Mouse (Mus musculus): ENCODE results near the gene Zfp850.
"Not testable (repeated sequence)": the region's sequence is repeated elsewhere in the genome, so short reads cannot be mapped to it uniquely, and the experiment has no call there.

The Zfp850 gene

DNA sequence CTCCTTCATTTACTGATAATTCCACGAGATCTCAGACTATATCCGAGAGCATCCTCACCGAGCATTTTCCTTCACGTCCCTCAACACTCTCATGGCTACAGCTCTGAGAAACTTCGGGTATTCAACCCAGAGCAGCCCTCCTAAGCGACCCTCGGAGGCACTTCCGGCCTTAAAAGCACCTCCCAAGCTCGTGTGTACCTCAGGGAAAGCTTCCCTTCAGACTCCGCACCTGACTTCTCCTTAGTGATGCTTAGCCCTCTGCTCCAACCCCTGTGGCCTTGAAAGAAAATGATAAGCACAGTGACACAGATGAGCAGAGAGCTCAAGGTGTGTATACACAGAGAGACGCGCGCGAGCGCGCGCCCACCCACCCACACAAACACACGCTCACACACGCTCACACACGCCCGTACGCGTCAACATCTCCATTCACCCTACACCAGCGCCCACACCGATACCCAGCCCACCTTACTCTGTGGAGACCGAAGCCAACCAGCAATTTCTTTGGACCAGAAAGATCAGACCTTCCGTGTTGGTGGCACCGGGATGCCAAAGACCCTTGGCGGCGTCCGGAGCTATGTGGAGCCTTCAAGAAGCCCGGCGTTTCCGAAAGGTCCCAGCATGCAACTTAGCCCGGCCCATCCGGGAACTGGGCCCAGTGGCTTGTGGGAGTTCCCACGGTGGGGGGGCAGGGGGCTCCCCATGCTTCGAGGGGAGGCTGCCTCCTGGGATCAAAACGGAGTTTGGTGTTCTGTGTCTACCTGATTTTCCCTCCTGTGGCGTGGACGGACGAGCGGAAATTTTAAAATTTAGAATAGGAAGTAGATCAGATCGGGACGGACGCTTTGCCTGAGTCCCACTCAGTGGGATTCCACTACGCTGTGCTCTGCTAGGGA is at the start of gene Zfp850:
Gene Zfp850, minus strand, starts transcription at position 567 of the 896 bp plus-strand sequence.
- peak; percentile 62 to 72 for DNase-seq (ENCODE audit: low spot score in 2 of 2)

DNA sequence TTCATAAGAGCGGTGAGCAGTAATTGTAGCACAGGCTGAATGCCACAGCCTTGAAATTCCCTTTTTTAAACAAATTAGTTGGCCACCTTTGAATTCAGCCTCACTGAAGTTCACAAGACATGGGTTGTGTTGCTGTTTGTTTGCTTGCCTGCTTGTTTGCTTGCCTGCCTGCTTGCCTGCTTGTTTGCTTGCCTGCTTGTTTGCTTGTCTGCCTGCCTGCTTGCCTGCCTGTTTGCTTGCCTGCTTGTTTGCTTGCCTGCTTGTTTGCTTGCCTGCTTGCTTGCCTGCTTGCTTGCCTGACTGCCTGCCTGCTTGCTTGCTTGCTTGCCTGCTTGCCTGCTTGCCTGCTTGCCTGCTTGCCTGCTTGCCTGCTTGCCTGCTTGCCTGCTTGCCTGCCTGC is 46.1 kb upstream of the Zfp850 start:
- no peak for DNase-seq (ENCODE audit: low spot score in 2 of 2)

DNA sequence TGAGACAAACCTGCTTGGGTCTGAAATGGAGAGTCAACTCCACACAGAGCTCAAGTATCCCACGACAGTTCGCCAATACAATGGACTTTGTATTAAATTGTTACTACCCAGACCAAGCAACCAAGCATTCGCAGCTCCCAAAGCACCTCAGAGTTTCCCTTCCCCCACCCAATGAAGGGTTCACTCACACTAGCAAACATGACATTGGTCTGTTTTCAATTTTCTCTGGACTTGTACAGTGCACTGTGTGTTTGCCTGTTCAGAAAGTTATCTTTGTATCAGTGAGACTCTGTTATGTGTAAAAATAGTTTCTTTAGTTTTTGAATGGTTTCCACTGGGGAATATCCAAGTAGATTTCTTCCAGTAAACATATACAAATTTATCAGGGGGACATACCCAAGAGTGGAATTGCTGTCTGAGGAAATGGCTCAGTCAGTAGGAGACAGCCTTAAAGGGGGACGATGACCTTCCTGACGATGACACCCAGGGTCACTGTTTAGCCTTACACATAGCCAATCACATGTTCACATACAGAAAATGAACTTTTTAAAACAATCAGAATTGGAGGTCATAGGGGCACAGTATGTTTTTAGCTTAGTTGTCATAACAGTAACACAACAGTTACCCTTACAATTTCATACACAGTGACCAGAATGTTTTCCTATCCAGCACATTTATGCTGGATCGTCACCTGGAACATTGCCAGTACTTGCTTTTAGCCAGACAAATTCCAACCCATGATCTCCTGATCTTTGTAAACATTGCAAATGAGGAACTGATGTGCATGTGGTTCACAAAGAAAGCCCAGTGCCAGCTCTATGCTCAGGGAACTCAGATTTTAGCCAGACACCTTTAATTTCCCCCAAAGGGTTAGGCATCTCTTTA is 39.4 kb upstream of the Zfp850 start:
- DNase-seq (ENCODE audit: low spot score in 2 of 2), result no peak

DNA sequence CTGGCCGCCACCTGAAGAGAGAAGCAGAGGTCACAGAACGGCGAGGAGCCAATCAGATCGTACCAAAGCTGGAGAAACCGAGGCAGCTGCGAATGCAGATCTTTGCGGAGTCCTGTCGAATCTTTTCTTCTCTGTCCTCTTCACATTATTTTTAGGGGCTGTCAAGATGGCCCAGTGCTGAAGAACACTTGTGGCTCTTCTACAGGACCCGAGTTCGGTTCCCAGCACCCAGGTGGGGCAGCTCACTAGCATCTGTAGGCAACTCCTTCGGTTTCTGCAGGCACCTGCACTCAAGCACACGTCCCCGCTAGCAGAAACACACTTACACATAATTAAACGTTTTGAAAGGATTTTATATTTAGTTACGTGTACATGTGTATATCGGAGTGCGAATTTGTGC is 36.7 kb upstream of the Zfp850 start:
- peak; percentile 11 to 15 for DNase-seq (ENCODE audit: low spot score in 2 of 2)

DNA sequence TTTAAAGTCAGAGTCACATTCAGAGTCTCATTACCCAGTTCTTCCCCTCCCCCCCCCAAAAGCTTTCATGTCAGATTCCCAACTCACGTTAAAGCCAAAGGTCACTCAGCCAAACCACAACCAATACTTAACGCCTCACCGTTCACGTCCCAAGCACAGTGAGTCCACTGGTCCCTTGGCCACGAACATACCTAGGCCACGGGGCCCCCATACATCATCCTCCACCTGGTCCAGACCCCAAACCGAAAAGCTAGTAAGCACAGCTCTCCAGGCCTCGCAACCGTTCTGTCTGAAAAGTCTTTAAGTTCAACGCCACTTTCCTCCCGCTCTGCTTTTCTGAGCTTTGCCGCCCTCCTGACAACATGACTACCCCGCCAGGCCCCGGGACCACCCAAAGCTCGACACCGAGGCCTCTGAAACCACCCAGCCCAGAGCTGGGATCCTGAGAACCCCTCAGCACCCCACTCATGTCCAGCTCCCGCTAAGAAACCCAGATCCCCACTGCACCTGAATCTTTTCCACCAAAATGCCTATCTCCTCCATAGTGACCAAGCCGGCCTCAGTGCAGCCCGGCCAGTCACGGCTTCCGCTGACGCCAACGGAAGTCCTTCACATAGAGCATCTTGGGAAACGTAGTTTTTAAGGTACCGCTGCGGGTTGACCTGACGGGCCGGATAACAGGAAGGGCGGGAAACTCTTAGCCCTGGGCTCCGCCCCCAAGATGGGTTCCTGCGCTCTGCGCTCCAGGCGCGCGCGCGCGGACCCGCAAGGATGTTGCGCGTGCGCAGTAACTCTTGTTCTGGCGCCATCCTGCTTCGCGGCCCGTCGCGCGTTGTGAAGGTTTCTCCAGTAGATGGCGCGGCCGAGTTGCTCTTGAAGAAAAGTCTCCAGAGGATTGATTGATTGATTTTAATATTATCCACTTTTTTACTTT is 35.8 kb upstream of the Zfp850 start, which contains the start of gene Psmc4:
Gene Psmc4, minus strand, starts transcription at position 626 of the 934 bp plus-strand sequence.
- peak; percentile 95 to 97 for DNase-seq (ENCODE audit: low spot score in 2 of 2)

DNA sequence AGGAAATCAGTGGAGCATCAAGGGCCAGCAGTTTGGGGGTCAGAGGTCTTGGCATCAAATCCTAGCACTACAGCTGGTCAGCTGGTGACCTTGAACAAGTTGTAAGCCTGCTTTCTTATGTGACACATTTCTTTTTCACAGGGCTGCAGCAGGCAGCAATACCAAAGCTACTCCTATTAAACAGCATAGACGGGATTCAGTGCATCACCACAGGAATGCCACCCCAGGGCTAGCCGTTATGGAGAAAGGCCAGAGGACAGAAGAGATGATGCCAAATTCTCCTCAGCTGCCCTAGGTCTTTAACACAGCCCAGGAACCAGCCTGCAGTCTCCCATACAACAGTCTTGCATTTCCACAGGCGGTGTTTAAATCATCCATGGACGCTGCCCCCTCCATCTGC is 30.6 kb upstream of the Zfp850 start:
- DNase-seq (ENCODE audit: low spot score in 2 of 2), result no peak

DNA sequence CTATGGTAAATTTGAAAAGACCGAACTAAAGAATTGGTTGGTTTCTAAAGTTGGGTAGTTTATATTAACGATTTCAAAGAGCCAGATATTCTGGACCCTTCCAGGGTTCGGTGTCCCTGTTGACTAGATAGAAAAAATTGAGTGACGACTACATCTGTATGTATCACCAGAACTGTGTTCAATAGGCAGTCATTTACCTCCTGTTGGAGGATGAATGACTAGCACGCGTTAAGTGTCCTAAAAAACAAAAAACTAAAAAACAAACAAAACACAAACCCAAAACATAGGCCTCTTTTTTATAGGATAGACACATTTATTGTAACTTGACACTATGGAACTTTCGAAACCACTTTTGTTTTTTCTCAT is 513 bp upstream of the Zfp850 start:
- no peak for DNase-seq (ENCODE audit: low spot score in 2 of 2)

DNA sequence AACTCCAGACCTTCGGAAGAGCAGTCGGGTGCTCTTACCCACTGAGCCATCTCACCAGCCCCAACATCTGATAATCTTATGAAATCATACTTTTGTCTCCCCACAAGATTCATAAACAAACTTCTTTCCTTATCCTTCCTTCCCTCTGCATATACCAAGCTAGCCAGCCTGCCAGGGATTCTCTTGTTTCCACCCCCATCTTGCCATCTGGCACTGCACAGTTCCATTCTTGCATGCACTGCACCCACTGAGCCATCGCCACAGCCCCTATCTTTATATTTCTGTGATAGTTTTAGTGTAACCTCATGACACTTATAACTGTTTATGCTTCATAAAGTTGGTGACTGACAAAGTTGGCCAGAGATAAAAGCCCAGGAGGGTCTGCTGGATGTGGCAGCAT is 3.6 kb downstream of the Zfp850 start:
- DNase-seq (ENCODE audit: low spot score in 2 of 2), result no peak

DNA sequence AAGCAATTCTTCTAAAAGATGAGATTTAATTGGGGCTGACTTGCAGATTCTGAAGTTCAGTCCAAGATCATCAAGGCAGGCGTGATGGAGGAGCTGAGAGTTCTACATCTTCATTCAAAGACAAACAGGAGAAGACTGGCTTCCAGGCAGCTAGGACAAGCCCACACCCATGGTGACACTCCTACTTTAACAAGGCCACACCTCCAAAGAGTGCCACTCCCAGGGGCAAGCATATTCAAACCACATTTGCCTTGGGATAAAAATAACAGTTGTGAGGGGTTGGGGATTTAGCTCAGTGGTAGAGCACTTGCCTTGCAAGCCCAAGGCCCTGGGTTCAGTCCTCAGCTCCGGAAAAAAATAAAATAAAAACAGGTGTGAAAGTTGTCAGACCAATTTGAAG is 31.7 kb downstream of the Zfp850 start:
- DNase-seq (ENCODE audit: low spot score in 2 of 2), result no peak

DNA sequence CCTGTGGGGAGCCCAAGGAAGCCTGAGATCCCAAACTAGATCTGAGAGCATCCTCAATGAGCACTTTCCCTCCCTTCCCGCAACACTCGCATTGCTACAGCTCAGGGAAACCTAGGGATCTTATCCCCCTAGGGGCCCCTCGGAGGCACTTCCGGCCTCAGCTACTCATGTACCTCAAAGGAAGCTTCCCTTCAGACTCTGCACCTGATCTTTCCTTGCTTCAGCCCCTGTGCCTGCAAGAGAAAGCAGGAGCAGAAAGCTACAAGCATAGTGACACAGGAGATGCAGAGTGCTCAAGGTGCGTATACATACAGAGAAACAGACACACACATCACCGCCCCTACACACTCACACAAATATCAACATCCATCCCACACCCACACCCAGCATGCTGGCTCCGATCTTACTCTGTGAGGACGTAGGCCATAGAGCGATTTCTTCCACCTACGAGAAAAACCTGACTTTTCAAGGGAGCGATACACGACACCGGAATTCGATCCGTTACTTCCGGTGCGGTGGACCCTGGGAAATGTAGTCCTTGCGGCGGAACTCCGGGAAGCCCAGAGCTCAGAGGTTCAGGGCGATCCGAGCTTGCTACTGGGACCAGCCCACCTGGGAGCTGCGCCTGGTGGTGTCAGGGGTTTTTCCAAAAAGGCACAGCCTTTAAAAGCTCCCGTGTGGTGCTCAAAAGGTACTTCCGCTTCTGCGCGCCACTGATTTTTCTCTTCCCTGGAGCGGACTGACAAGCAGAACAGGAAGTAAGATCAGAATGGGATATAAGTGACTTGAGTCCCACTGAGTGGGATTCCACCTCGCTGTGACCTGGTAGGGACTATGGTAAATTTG is 35.0 kb downstream of the Zfp850 start, which contains the start of gene Zfp780b:
Gene Zfp780b, minus strand, starts transcription at position 489 of the 846 bp plus-strand sequence.
- peak; percentile 56 to 60 for DNase-seq (ENCODE audit: low spot score in 2 of 2)

DNA sequence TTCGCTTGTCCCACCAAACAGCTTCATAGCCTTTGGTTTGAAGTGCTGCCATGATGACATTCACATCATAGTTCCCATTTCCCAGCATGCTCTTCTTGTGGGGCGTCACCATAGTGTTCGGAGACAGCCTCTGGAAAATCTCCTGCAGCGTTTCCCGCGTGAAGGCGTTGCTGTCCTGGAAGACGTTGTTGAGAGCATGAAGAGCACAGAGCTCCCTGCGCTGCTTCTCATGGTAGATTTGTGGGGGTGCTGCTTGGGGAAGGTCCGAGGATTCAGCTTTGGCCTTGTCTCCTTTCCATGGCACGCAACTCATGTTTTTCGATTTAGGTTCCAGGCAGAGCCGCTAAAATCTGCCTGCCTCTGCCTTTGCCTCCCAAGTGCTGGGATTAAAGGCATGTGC is 64.5 kb downstream of the Zfp850 start:
- DNase-seq (ENCODE audit: low spot score in 2 of 2), result not testable (repeated sequence)

DNA sequence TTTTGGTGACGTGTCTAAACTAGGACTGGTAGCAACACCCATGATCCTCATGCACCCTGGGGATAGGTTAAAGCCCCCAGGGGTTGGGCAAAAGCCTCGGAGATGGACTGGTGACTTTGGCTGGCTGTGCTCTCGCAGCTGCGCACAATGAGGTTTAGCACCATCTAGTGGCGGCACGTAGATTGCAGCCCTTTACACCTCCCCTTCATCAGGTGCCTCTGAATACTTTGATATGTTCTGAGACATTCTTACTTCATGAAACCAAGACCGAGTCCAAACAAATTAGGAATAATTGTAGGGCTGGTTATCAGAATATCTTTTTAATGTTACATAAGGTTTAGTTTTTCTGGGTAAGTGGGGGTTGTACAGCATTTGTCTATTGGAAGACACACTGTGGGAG is 72.0 kb downstream of the Zfp850 start:
- DNase-seq (ENCODE audit: low spot score in 2 of 2), result peak in 1 of 2 experiments; percentile 19

Data from thymus, postnatal 10 days (tissue).